Mouse (Mus musculus): ENCODE results near the gene Timmdc1. TPM values are rescaled to one million over a fixed set of nuclear protein-coding genes. Genes with fewer than 3 reads are reported as not detected.

Gene Timmdc1
- polyA plus RNA-seq, 1 experiment = 25.0 TPM

DNA sequence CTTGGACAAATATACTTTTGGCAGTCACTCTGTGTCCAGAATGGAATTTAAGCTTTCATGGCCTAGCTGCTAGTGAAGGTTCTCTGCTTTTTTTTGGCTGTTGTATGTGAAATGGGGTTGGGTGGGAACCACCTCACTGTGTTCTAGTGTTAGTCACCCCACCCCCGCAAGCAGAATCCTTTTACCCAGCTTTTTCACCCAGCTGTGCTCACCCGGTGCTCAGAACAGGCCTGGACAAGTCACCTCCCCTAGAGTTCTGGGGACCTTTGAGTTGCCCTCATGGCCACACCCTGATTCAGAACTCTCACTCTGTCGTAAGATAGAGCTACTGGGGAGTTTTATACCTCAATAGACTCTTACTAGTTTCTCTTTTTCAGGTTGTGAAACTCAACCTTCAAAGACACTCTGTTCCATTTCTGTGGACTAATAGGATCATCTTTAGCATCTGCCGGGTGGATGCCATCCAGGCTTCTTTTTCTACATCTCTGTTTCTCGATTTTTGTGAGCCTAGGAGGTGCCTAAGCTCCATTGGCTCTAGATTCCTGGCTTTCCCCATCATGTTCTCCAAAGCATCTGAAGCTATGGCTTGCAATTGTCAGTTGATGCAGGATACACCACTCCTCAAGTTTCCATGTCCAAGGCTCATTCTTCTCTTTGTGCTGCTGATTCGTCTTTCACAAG is 63.7 kb downstream of the Timmdc1 start:
- no peak overlapping the region for H3K4me3 ChIP-seq (ENCODE audit: control insufficient read depth, insufficient read depth, low read length)
- 80% methylated on average over 6 of the region's 6 CpGs for WGBS
- peaks cover 4% of the 10 kb centered on the region for H3K4me1 ChIP-seq (replicated peaks; ENCODE audit: control insufficient read depth, insufficient read depth, low read length)
- H3K36me3 ChIP-seq (ENCODE audit: control insufficient read depth, insufficient read depth, low read length) = no peaks in the 10 kb centered on the region
- no peak for DNase-seq
- H3K27me3 ChIP-seq (ENCODE audit: control insufficient read depth, insufficient read depth, low read length) = no peaks in the 10 kb centered on the region
- no peak overlapping the region for H3K27ac ChIP-seq (ENCODE audit: control insufficient read depth, insufficient read depth, low read length)
- TF ChIP-seq CTCF (IDR thresholded peaks at IDR 0.05; ENCODE audit: borderline replicate concordance, control insufficient read depth, extremely low read depth, insufficient read depth, low read length, poor library complexity) (no peak), POLR2A (IDR thresholded peaks at IDR 0.05; ENCODE audit: control insufficient read depth, extremely low read depth, insufficient read depth, low read length, poor library complexity) (no peak)

DNA sequence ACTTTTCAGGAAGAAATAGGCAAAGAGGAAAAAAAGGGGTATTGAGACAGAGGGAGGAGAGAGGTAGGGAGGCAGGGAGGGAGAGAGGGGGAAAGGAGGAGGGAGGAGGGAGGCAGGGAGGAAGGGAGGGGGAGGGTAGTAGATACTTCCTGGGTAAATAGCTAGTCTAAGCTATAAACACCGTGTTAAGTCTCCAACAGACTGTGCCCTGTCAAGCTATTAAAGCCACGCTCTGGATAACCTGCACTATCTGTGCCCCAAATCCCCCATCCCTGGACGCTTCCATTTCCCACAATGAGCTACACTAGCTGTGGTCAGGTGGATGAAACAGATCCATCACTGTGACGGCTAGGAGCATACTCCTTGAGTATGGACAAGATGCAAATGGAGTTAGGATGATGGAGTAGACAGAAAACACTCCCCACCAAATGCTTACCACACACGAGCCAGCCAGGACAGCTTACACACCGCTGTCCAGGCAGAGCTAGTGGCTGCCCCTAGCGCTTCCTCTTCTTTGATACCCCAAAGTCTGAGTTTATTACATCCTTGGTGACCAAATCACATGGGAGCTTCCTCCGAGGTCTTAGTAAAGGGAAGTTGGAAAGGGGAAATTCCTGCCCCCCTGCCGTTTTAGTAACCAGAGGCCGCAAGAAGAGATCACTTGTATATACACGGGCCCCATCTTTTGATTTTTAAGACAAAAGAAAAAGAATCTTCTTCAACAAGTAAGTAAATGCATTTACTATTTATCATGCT is 65.5 kb downstream of the Timmdc1 start:
- no peaks in the 10 kb centered on the region for H3K36me3 ChIP-seq (ENCODE audit: control insufficient read depth, insufficient read depth, low read length)
- TF ChIP-seq CTCF (IDR thresholded peaks at IDR 0.05; ENCODE audit: borderline replicate concordance, control insufficient read depth, extremely low read depth, insufficient read depth, low read length, poor library complexity) = no peak
- no peak for TF ChIP-seq POLR2A (IDR thresholded peaks at IDR 0.05; ENCODE audit: control insufficient read depth, extremely low read depth, insufficient read depth, low read length, poor library complexity)
- H3K4me3 ChIP-seq (ENCODE audit: control insufficient read depth, insufficient read depth, low read length) = no peak overlapping the region
- peak overlapping the region; percentile 3; the same call in 1 of the 2 replicates for H3K27ac ChIP-seq (ENCODE audit: control insufficient read depth, insufficient read depth, low read length)
- no peaks in the 10 kb centered on the region for H3K27me3 ChIP-seq (ENCODE audit: control insufficient read depth, insufficient read depth, low read length)
- H3K4me1 ChIP-seq (replicated peaks; ENCODE audit: control insufficient read depth, insufficient read depth, low read length) = peaks cover 9% of the 10 kb centered on the region
- no peak for DNase-seq
- 36% methylated on average over 11 of the region's 11 CpGs for WGBS

- DNase-seq = no peak
- TF ChIP-seq POLR2A (IDR thresholded peaks at IDR 0.05; ENCODE audit: control insufficient read depth, extremely low read depth, insufficient read depth, low read length, poor library complexity) = no peak
- no peak for TF ChIP-seq CTCF (IDR thresholded peaks at IDR 0.05; ENCODE audit: borderline replicate concordance, control insufficient read depth, extremely low read depth, insufficient read depth, low read length, poor library complexity)
- Histone ChIP-seq H3K27me3 (ENCODE audit: control insufficient read depth, insufficient read depth, low read length) (no peaks in the 10 kb centered on the region), H3K36me3 (ENCODE audit: control insufficient read depth, insufficient read depth, low read length) (no peaks in the 10 kb centered on the region), H3K4me3 (ENCODE audit: control insufficient read depth, insufficient read depth, low read length) (no peak within 1 kb of the TSS), H3K4me1 (replicated peaks; ENCODE audit: control insufficient read depth, insufficient read depth, low read length) (peaks cover 14% of the 10 kb centered on the region), H3K27ac (ENCODE audit: control insufficient read depth, insufficient read depth, low read length) (no peak within 1 kb of the TSS)
- 86% methylated on average over 17 of the region's 17 CpGs for WGBS
Observed at GRCm38 (mm10) chr16:38455511-38456418, 66.7 kb downstream of the Timmdc1 start, which contains the start of gene Cd80. Gene Cd80, plus strand, starts transcription at chr16:38455561.

DNA sequence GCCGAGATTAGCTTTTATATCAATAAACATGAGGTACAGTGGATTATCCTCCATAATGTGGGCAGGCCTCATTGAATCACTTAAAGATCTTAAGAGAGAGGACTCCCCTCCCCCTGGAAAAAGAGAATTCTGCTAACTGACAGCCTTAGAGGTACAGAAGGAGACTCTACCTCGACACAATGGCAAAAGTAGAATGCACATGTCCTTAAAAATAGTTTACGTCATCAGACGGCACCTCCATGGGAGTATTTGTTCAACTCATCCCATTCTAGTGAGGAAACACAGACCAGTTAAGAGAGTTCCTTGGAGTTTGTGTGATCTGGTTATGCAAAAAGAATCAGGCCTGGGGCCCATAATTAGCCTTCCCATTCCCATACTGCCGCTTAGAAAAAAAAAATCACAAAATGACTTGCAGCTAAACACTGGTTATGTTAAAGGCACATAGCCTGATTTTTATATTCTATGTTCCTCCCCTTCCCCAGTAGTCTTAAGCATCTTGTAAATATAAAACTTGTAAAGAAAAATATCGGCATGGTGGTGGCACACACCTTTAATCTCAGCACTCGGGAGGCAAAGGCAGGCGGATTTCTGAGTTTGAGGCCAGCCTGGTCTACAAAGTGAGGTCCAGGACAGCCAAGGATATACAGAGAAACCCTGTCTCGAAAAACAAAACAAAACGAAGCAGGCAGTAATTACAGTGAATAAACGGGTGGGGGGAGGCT is 67.8 kb downstream of the Timmdc1 start:
- Histone ChIP-seq H3K4me1 (replicated peaks; ENCODE audit: control insufficient read depth, insufficient read depth, low read length) (peaks cover 14% of the 10 kb centered on the region), H3K36me3 (ENCODE audit: control insufficient read depth, insufficient read depth, low read length) (no peaks in the 10 kb centered on the region), H3K27me3 (ENCODE audit: control insufficient read depth, insufficient read depth, low read length) (no peaks in the 10 kb centered on the region), H3K4me3 (ENCODE audit: control insufficient read depth, insufficient read depth, low read length) (no peak overlapping the region), H3K27ac (ENCODE audit: control insufficient read depth, insufficient read depth, low read length) (no peak overlapping the region)
- DNase-seq = no peak
- TF ChIP-seq POLR2A (IDR thresholded peaks at IDR 0.05; ENCODE audit: control insufficient read depth, extremely low read depth, insufficient read depth, low read length, poor library complexity) (no peak), CTCF (IDR thresholded peaks at IDR 0.05; ENCODE audit: borderline replicate concordance, control insufficient read depth, extremely low read depth, insufficient read depth, low read length, poor library complexity) (no peak)
- 91% methylated on average over 11 of the region's 11 CpGs for WGBS

DNA sequence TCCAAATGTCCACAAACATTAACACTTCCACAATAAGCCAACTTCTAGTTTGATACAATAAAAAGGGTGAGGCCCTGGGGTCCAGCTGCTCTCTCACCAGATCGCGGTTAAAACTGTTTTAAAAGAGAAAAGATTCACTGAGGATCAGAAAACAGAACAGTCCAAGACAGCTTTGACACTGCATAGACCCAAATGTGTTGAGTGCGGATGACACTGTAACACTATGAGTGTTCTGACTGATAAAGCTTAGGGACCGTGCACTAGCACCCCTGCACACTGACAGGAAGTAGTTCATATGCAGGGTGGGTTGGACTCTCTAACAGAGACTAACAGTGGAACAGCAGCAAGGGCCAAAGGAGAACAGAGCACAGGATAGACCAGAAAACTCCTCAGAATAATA is 68.5 kb downstream of the Timmdc1 start:
- peaks cover 14% of the 10 kb centered on the region for H3K4me1 ChIP-seq (replicated peaks; ENCODE audit: control insufficient read depth, insufficient read depth, low read length)
- H3K4me3 ChIP-seq (ENCODE audit: control insufficient read depth, insufficient read depth, low read length) = no peak overlapping the region
- no peak for DNase-seq
- H3K27me3 ChIP-seq (ENCODE audit: control insufficient read depth, insufficient read depth, low read length) = no peaks in the 10 kb centered on the region
- H3K27ac ChIP-seq (ENCODE audit: control insufficient read depth, insufficient read depth, low read length) = no peak overlapping the region
- H3K36me3 ChIP-seq (ENCODE audit: control insufficient read depth, insufficient read depth, low read length) = no peaks in the 10 kb centered on the region
- TF ChIP-seq POLR2A (IDR thresholded peaks at IDR 0.05; ENCODE audit: control insufficient read depth, extremely low read depth, insufficient read depth, low read length, poor library complexity) (no peak), CTCF (IDR thresholded peaks at IDR 0.05; ENCODE audit: borderline replicate concordance, control insufficient read depth, extremely low read depth, insufficient read depth, low read length, poor library complexity) (no peak)
- WGBS = 84% methylated on average over 4 of the region's 4 CpGs

Data from thymus, adult 2 months (tissue).